Mouse (Mus musculus): ENCODE results near the gene Ucp3. TPM values are rescaled to one million over a fixed set of nuclear protein-coding genes. Genes with fewer than 3 reads are reported as not detected.

Gene Ucp3
- polyA plus RNA-seq, 1 experiment from 2014 or later = not detected

DNA sequence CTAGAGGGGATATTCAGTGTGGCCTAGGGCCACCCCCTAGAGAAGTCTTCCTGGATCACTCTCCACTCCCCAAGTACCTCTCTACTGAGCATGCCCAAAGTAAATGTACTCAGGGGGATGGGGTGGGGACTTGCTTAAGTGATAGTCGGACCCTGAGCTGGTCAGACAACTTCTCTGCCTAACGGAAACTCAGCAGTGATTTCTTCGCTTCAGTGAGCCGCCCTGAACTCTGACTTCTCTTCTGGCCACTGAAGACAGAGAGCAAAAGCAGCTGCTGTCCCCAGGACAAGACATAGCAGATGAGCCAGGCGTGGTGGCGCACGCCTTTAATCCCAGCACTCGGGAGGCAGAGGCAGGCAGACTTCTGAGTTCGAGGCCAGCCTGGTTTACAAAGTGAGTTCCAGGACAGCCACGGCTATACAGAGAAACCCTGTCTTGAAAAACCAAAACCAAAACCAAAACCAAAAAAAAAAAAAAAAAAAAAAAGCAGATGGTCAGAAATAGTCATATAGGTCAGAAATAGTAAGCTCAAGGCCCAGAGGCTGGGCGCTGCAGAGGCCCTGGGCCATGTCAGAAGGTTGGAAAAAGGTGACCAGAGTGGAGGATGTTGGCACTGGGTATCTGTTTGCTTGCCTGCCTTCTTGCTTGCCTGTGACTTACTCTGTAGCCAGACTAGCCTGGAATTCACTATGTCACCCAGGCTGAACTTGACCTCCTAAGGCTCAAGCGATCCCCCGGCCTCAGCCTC lies 32.1 kb downstream of the Ucp3 start:
- H3K9me3 ChIP-seq = no peaks in the 10 kb centered on the region
- no peak overlapping the region for H3K4me2 ChIP-seq
- no peaks in the 10 kb centered on the region for H3K4me1 ChIP-seq
- H3K9ac ChIP-seq = no peak overlapping the region
- no peak overlapping the region for H3K4me3 ChIP-seq
- H3K27me3 ChIP-seq (replicated peaks) = no peaks in the 10 kb centered on the region
- no peak overlapping the region for H3K27ac ChIP-seq
- H3K36me3 ChIP-seq (replicated peaks) = no peaks in the 10 kb centered on the region
- 87% methylated on average over 13 of the region's 13 CpGs for WGBS
- ATAC-seq (replicated peaks) = no peak

DNA sequence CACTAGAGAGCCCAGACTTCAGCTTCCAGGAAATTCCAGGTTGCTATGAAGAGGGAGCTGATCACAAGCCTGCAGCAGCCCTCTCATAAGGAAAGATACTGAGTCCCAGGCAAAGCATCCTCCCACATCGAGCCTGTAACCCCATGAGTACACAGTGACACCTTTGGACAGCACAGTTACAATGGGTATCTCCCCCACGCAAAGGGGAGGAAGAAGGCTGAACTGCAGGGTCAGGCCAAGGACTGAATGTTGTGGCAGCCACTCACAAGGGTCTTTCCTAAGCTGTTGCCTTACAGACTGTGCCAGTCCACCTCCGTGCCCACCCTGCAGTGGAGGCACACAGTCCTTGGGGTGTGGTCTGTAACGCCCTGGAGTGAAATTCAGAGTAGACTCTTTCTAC lies 33.7 kb downstream of the Ucp3 start:
- Histone ChIP-seq H3K36me3 (replicated peaks) (no peaks in the 10 kb centered on the region), H3K4me3 (no peak overlapping the region), H3K4me2 (no peak overlapping the region), H3K4me1 (no peaks in the 10 kb centered on the region), H3K27me3 (replicated peaks) (no peaks in the 10 kb centered on the region), H3K27ac (no peak overlapping the region), H3K9ac (no peak overlapping the region), H3K9me3 (no peaks in the 10 kb centered on the region)
- no peak for ATAC-seq (replicated peaks)
- WGBS = 81% methylated on average over 4 of the region's 4 CpGs

DNA sequence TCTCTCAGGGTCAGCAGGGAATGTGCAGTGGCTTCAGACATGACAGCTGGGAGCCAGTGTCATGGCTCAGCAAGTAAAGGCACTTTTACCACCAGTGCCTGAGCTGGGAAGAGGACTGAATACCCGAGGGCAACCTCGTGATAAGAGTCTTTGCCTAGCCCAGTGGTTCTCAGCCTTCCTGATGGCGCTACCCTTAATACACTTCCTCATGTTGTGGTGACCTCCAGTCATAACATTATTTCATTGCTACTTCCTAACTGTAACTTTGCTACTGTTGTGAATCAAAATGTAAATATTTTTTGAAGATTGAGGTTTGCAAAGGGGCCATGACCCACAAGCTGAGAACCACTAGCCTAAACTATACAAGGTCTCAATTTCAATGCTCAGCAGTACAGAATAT lies 35.9 kb downstream of the Ucp3 start:
- 75% methylated on average over 3 of the region's 3 CpGs for WGBS
- Histone ChIP-seq H3K36me3 (replicated peaks) (no peaks in the 10 kb centered on the region), H3K4me3 (no peak overlapping the region), H3K4me1 (no peaks in the 10 kb centered on the region), H3K4me2 (no peak overlapping the region), H3K27me3 (replicated peaks) (no peaks in the 10 kb centered on the region), H3K9ac (no peak overlapping the region), H3K9me3 (no peaks in the 10 kb centered on the region), H3K27ac (no peak overlapping the region)
- ATAC-seq (replicated peaks) = no peak

DNA sequence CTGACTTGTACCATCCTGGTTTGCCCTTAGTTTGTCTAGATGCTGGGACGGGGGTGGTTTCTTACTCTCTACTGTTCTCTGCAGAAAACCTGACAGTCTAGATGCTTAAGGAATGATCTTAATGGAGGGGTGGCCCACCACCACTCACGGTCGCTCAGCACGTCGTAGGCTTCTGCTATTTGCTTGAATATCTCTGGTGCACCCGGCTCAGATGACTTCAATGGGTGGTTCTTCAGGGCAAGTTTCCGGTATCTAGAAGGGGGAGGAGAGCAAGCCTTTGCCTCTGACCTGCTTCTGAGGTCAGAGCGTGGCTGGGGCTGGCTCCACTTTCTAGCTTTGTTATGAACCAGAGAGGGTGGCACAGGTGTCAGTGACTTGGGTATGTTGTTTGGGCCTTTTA lies 38.8 kb downstream of the Ucp3 start:
- Histone ChIP-seq H3K9ac (no peak overlapping the region), H3K27ac (no peak overlapping the region), H3K36me3 (replicated peaks) (no peaks in the 10 kb centered on the region), H3K4me2 (no peak overlapping the region), H3K4me3 (no peak overlapping the region), H3K4me1 (0 out of 2 replicates have a peak, but pooled peaks cover 3% of the 10 kb centered on the region), H3K27me3 (replicated peaks) (no peaks in the 10 kb centered on the region), H3K9me3 (no peaks in the 10 kb centered on the region)
- ATAC-seq (replicated peaks) = no peak
- 89% methylated on average over 8 of the region's 8 CpGs for WGBS

DNA sequence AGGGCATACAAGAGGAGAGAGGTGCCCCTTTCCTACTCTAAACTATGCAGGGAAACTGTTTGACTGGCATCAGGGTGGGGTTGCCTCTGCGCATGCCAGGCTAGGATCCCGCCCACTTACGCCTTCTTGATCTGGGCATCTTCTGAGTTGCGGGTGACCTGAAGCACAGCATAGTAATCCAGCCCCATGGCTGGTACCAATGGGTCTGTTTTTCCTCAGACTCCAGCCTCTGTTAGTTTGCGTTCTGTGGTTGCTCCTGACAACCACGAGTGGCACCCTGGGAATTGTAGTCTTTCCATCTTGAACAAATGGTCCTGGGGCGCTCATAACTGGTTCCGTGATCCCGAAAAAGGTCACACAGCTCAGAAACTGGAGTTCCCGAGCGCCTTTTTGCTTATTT lies 41.8 kb downstream of the Ucp3 start, which contains the start of gene Dnajb13:
Gene Dnajb13, minus strand, starts transcription at position 388 of the 400 bp plus-strand sequence.
- peak; percentile 60 for ATAC-seq (replicated peaks)
- no peaks in the 10 kb centered on the region for H3K36me3 ChIP-seq (replicated peaks)
- peak within 1 kb of the TSS; percentile 4 for H3K4me2 ChIP-seq
- WGBS = 45% methylated on average over 11 of the region's 11 CpGs
- 0 out of 2 replicates have a peak, but pooled peaks cover 3% of the 10 kb centered on the region for H3K4me1 ChIP-seq
- H3K27ac ChIP-seq = no peak within 1 kb of the TSS
- no peaks in the 10 kb centered on the region for H3K9me3 ChIP-seq
- H3K27me3 ChIP-seq (replicated peaks) = no peaks in the 10 kb centered on the region
- H3K4me3 ChIP-seq = no peak within 1 kb of the TSS
- no peak within 1 kb of the TSS for H3K9ac ChIP-seq

DNA sequence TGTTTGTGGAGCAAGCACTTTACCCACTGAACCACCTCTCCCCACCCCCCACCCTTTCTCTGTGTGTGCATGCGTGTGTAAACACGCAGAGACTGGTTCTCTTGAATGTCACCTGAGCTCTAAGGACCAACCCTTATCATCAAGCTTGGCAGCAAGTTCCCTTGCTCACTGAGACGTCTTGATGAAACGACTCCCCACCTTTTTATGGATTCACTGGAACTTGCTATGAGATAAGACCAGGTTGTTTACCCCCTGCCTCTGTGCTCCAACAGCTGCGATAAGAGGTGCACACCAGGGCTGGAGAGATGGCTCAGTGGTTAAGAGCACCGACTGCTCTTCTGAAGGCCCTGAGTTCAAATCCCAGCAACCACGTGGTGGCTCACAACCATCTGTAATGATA lies 47.4 kb downstream of the Ucp3 start:
- H3K27me3 ChIP-seq (replicated peaks) = no peaks in the 10 kb centered on the region
- H3K9me3 ChIP-seq = no peaks in the 10 kb centered on the region
- H3K27ac ChIP-seq = no peak overlapping the region
- 70% methylated on average over 7 of the region's 7 CpGs for WGBS
- H3K4me1 ChIP-seq = no peaks in the 10 kb centered on the region
- no peak overlapping the region for H3K4me3 ChIP-seq
- ATAC-seq (replicated peaks) = no peak
- H3K4me2 ChIP-seq = no peak overlapping the region
- H3K9ac ChIP-seq = no peak overlapping the region
- no peaks in the 10 kb centered on the region for H3K36me3 ChIP-seq (replicated peaks)

DNA sequence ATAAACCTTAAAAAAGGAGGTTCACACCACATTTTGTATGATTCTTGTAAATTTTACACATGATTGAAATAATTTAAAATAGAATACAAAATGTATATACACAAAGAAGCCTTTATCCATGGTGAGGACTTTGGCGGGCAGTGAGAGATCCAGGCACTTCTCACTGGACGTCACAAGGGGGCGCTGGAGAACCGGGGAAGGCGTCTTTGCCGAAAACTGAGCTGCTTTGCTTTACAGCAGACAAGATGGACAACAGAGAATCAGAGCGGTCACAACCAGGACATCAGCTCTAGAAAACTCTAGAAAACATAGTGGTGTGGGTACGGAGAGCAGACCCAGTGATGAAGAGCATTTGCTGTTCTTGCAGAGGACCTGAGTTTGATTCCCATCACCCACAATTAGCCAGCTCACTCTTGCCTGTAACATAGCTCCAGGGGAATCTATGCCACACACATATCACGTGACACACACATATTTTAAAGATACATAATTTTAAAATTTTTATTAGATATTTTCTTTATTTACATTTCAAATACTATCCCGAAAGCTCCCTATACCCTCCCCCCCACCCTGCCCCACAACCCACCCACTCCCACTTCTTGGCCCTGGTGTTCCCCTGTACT lies 48.0 kb downstream of the Ucp3 start:
- H3K27ac ChIP-seq = no peak overlapping the region
- H3K4me3 ChIP-seq = no peak overlapping the region
- no peaks in the 10 kb centered on the region for H3K9me3 ChIP-seq
- H3K4me2 ChIP-seq = no peak overlapping the region
- no peaks in the 10 kb centered on the region for H3K27me3 ChIP-seq (replicated peaks)
- no peaks in the 10 kb centered on the region for H3K36me3 ChIP-seq (replicated peaks)
- H3K9ac ChIP-seq = no peak overlapping the region
- WGBS = 24% methylated on average over 10 of the region's 10 CpGs
- ATAC-seq (replicated peaks) = peak; percentile 66; the same call in 1 of the 2 replicates
- no peaks in the 10 kb centered on the region for H3K4me1 ChIP-seq

DNA sequence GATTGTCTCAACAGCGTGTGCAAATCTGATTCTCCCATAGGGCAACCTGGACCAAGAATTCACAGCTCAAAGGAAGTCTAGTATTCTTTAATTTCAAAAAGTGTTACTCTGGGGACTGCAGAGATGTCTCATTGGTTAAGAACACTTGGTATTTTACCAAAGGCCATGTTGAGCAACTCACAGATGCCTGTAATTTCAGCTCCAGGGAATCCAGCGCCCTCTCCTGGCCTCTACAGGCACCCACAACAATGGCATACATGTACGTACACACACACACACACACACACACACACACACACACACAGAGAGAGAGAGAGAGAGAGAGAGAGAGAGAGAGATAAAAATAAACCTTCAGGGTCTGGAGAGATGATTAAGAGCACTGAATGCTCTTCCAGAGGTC lies 49.4 kb downstream of the Ucp3 start:
- Histone ChIP-seq H3K36me3 (replicated peaks) (no peaks in the 10 kb centered on the region), H3K4me2 (no peak overlapping the region), H3K27me3 (replicated peaks) (no peaks in the 10 kb centered on the region), H3K4me1 (no peaks in the 10 kb centered on the region), H3K4me3 (no peak overlapping the region), H3K9ac (no peak overlapping the region), H3K27ac (no peak overlapping the region), H3K9me3 (no peaks in the 10 kb centered on the region)
- WGBS = 75% methylated on average over 3 of the region's 3 CpGs
- ATAC-seq (replicated peaks) = no peak

DNA sequence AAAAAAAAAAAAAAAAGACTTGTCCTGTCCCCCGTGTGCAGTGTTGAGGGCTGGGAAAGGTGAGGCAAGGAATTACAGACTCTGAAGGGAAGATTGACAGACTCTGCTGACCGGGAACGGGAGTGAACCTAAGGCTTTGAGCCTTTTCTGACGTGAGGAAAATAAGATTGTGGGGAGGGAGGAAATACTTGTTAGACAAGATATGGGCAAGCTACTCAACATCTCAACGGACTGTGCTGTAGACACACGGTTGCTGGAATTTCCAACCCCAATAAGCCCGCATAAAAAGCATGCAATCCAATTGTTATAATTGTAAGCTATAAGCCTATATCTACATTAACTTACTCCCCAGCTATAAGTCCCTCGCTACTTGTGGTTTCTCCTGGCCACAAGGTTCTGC lies 51.9 kb downstream of the Ucp3 start:
- no peak for ATAC-seq (replicated peaks)
- H3K4me3 ChIP-seq = no peak overlapping the region
- H3K9ac ChIP-seq = no peak overlapping the region
- whole genome bisulfite sequencing = 75% methylated on average over 8 of the region's 8 CpGs
- no peak overlapping the region for H3K27ac ChIP-seq
- H3K36me3 ChIP-seq (replicated peaks) = no peaks in the 10 kb centered on the region
- no peaks in the 10 kb centered on the region for H3K4me1 ChIP-seq
- H3K27me3 ChIP-seq (replicated peaks) = no peaks in the 10 kb centered on the region
- no peak overlapping the region for H3K4me2 ChIP-seq
- no peaks in the 10 kb centered on the region for H3K9me3 ChIP-seq

DNA sequence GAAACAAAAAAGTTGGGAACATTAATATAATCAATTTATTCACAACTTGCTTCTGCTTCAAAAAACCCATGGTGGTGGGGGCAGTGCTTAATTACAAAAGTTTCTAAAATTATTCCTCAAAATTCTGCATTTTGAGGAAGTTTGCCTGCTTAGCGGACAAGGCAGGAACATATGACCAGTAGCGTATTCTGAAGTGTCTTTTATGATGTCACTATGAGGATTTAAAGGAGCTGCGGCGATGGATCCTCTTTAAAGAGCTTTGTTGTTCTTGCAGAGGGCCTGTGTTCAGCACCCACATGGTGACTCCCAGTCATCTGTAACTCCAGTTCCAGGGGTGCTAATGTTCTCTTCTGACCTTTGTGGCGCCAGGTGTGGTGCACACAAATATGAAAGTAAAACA lies 58.0 kb downstream of the Ucp3 start:
- ATAC-seq (replicated peaks) = no peak
- WGBS = 93% methylated on average over 5 of the region's 5 CpGs

DNA sequence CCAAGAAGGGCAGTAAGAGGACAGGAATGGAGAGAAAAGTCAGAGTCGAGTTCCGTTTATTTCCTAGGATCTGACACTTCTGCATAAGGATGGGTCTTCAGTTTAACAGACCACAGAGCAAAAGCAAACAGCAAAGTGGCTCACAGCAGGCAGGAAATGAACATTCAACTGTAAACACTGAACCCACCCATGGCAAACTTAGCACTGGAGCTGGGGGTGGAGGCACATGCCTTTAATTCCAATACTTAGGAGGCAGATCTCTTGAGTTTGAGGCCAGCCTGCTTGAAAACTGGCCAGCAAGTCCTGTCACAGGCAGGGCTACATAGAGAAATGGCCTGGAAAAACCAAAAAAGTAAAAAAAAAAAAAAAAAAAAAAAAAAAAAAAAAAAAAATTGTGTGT lies 60.7 kb downstream of the Ucp3 start:
- H3K4me3 ChIP-seq = no peak overlapping the region
- H3K9ac ChIP-seq = no peak overlapping the region
- H3K27me3 ChIP-seq (replicated peaks) = no peaks in the 10 kb centered on the region
- 82% methylated on average over 2 of the region's 2 CpGs for WGBS
- H3K4me1 ChIP-seq = peaks cover 9% of the 10 kb centered on the region
- ATAC-seq (replicated peaks) = no peak
- no peak overlapping the region for H3K4me2 ChIP-seq
- H3K9me3 ChIP-seq = no peaks in the 10 kb centered on the region
- no peaks in the 10 kb centered on the region for H3K36me3 ChIP-seq (replicated peaks)
- no peak overlapping the region for H3K27ac ChIP-seq

More for the DNA sequence above, 58.0 kb downstream of the Ucp3 start:
- Histone ChIP-seq H3K4me3 (no peak overlapping the region), H3K9ac (no peak overlapping the region), H3K9me3 (no peaks in the 10 kb centered on the region), H3K4me2 (no peak overlapping the region), H3K4me1 (no peaks in the 10 kb centered on the region), H3K27me3 (replicated peaks) (no peaks in the 10 kb centered on the region), H3K36me3 (replicated peaks) (no peaks in the 10 kb centered on the region), H3K27ac (no peak overlapping the region)

DNA sequence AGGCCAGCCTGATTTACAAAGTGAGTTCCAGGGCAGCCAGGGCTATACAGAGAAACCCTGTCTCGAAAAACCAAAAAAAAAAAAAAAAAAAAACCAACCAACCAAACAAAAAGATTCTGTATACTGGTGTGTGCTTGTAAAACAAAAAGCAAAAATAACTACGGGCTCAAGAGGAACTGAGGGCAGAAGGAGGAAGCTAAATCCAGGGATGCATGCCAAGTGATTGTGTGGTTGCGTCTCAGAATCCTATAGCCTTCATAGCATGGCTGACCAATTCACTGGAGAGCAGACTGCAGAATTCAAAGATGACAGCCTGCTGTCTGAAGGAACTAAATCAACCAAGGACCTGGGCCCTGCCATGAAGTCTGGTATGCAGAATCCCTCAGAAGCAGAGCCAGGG lies 61.4 kb downstream of the Ucp3 start:
- H3K27ac ChIP-seq = no peak overlapping the region
- ATAC-seq (replicated peaks) = no peak
- peaks cover 9% of the 10 kb centered on the region for H3K4me1 ChIP-seq
- WGBS = 84% methylated on average over 3 of the region's 3 CpGs
- H3K27me3 ChIP-seq (replicated peaks) = no peaks in the 10 kb centered on the region
- H3K36me3 ChIP-seq (replicated peaks) = peaks cover 3% of the 10 kb centered on the region
- H3K9me3 ChIP-seq = no peaks in the 10 kb centered on the region
- H3K9ac ChIP-seq = no peak overlapping the region
- H3K4me3 ChIP-seq = no peak overlapping the region
- no peak overlapping the region for H3K4me2 ChIP-seq

DNA sequence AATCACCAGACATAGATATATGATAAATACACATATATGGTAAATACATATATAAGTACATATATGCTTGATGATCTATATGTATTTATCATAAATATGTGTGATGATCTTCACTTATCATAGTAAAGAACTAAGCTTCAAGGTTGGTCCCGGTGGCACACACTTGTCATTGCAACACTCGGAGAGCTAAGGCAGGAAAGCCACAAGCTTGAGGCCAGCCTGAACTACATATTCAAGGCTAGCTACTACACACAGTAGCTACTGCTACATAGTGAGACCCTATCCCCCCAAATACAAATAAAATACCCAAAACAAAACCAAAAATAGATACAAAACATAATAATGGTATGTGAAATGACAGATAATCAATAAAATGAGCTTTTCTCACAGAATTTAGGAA lies 63.0 kb downstream of the Ucp3 start:
- 0 out of 2 replicates have a peak overlapping the region, but pooled peaks have one; percentile 60 for H3K4me2 ChIP-seq
- 93% methylated on average over 2 of the region's 2 CpGs for WGBS

More for the DNA sequence above, 63.0 kb downstream of the Ucp3 start:
- ATAC-seq (replicated peaks) = no peak
- peak overlapping the region; percentile 58; the same call in 1 of the 2 replicates for H3K4me3 ChIP-seq
- no peak overlapping the region for H3K27ac ChIP-seq
- peaks cover 9% of the 10 kb centered on the region for H3K4me1 ChIP-seq
- H3K27me3 ChIP-seq (replicated peaks) = no peaks in the 10 kb centered on the region
- H3K9me3 ChIP-seq = no peaks in the 10 kb centered on the region
- H3K36me3 ChIP-seq (replicated peaks) = peaks cover 11% of the 10 kb centered on the region
- no peak overlapping the region for H3K9ac ChIP-seq
